In genomic region chr10:80756099-80756498, GRCm38 (mm10) we compare ENCODE assay signal across 9 mouse cellular contexts. TPM values are rescaled to one million over a fixed set of nuclear protein-coding genes. Genes with fewer than 3 reads are reported as not detected.
DNase-seq lines count a peak whose midpoint lies in the region; ATAC-seq and TF ChIP-seq lines count a peak whose summit lies in the region.
"Had no signal": no experiment of that assay in that cellular context is flagged by ENCODE, and none has a peak within 500 bp of the region (broad histone marks: within the 10 kb centered on the region; RNA-seq: fewer than 3 reads in every experiment).

No protein-coding gene starts in this region.

- ATAC-seq in hindbrain, postnatal 0 days = no peak
- no peak for ATAC-seq in midbrain, embryonic 16.5 days
- ATAC-seq: inflammation-experienced regulatory T-cells, adult 6 months had no signal

- H3K27me3 ChIP-seq in embryonic facial prominence, embryonic 10.5 days (replicated peaks; ENCODE audit: low read depth, poor library complexity, severe bottlenecking) = no peaks in the 10 kb centered on the region
- H3K27me3 ChIP-seq in hindbrain, postnatal 0 days (ENCODE audit: insufficient read depth, low read length) = no peaks in the 10 kb centered on the region
- H3K27me3 ChIP-seq in midbrain, embryonic 16.5 days (ENCODE audit: control insufficient read depth, insufficient read depth, low read depth, low read length) = no peaks in the 10 kb centered on the region

- no peaks in the 10 kb centered on the region for H3K9me3 ChIP-seq in embryonic facial prominence, embryonic 10.5 days
- H3K9me3 ChIP-seq in hindbrain, postnatal 0 days (ENCODE audit: low read length) = no peaks in the 10 kb centered on the region
- no peaks in the 10 kb centered on the region for H3K9me3 ChIP-seq in midbrain, embryonic 16.5 days (replicated peaks; ENCODE audit: control insufficient read depth, low read length, poor library complexity, severe bottlenecking)

- peak; percentile 22; the same call in 1 of the 2 replicates for TF ChIP-seq CTCF in hindbrain, postnatal 0 days (IDR thresholded peaks at IDR 0.05; ENCODE audit: low read depth)

- peak; percentile 48 for DNase-seq in kidney, adult 9 months
- DNase-seq in kidney, adult 18-20 months = no peak
- no peak for DNase-seq in embryonic facial prominence, embryonic 10.5 days (ENCODE audit: low spot score)
- no peak for DNase-seq in hindbrain, postnatal 0 days (ENCODE audit: low spot score)
- no peak for DNase-seq in yolk sac, embryonic 10.5 days (ENCODE audit: low spot score)
- no peak for DNase-seq in right cerebral cortex, postnatal 4 days
- DNase-seq in adrenal gland, adult 18-20 months (ENCODE audit: low spot score in 2 of 2) = no peak

- H3K4me3 ChIP-seq in embryonic facial prominence, embryonic 10.5 days = peak overlapping the region; percentile 99
- peak overlapping the region; percentile 88 for H3K4me3 ChIP-seq in hindbrain, postnatal 0 days (ENCODE audit: low read length)
- peak overlapping the region; percentile 77 for H3K4me3 ChIP-seq in midbrain, embryonic 16.5 days (ENCODE audit: low read depth, low read length)

- peak overlapping the region; percentile 96; the same call in 1 of the 2 replicates for H3K9ac ChIP-seq in hindbrain, postnatal 0 days (replicated peaks; ENCODE audit: low read length)
- H3K9ac ChIP-seq in midbrain, embryonic 16.5 days (ENCODE audit: low read depth, low read length) = peak overlapping the region; percentile 81

- H3K36me3 ChIP-seq in embryonic facial prominence, embryonic 10.5 days (replicated peaks) = no peaks in the 10 kb centered on the region
- H3K36me3 ChIP-seq in hindbrain, postnatal 0 days (ENCODE audit: insufficient read depth, low read length) = no peaks in the 10 kb centered on the region
- H3K36me3 ChIP-seq in midbrain, embryonic 16.5 days (ENCODE audit: control insufficient read depth, insufficient read depth, low read length) = no peaks in the 10 kb centered on the region

- H3K4me2 ChIP-seq in hindbrain, postnatal 0 days (ENCODE audit: low read depth, low read length) = peak overlapping the region; percentile 92
- peak overlapping the region; percentile 98 for H3K4me2 ChIP-seq in midbrain, embryonic 16.5 days (ENCODE audit: low read length)

- peaks cover 70% of the 10 kb centered on the region for H3K4me1 ChIP-seq in embryonic facial prominence, embryonic 10.5 days
- peaks cover 32% of the 10 kb centered on the region for H3K4me1 ChIP-seq in hindbrain, postnatal 0 days (ENCODE audit: insufficient read depth, low read length)
- peaks cover 32% of the 10 kb centered on the region for H3K4me1 ChIP-seq in midbrain, embryonic 16.5 days (ENCODE audit: control insufficient read depth, insufficient read depth, low read length)

- 32% methylated on average over 3 of the region's 3 CpGs for WGBS in embryonic facial prominence, embryonic 10.5 days
- WGBS in hindbrain, postnatal 0 days = 29% methylated on average over 3 of the region's 3 CpGs
- 40% methylated on average over 3 of the region's 3 CpGs for WGBS in midbrain, embryonic 16.5 days

- peak overlapping the region; percentile 99 for H3K27ac ChIP-seq in embryonic facial prominence, embryonic 10.5 days (replicated peaks)
- H3K27ac ChIP-seq in hindbrain, postnatal 0 days = no peak overlapping the region
- no peak overlapping the region for H3K27ac ChIP-seq in midbrain, embryonic 16.5 days (ENCODE audit: low read length)

RNA-seq across cellular contexts. Expression of gene Dot1l, which starts 1.1 kb away (rescaled TPM):
- 23.5 and 25.0 TPM in 2 replicates for polyA plus RNA-seq in embryonic facial prominence, embryonic 10.5 days (2016; fragmentation: Nextera tagmentation; extraction: Ambion mirVana)
- total RNA-seq in hindbrain, postnatal 0 days (2014; rRNA removed) = 27.2 and 27.7 TPM in 2 replicates
- 10.3 and 12.6 TPM in 2 replicates for polyA plus RNA-seq in hindbrain, postnatal 0 days (2015; fragmentation: Nextera tagmentation; extraction: Ambion mirVana)
- 17.7 and 17.8 TPM in 2 replicates for polyA plus RNA-seq in midbrain, embryonic 16.5 days (2015; fragmentation: Nextera tagmentation; extraction: Ambion mirVana)
- total RNA-seq in adrenal gland, adult 18-20 months (2021) = 10 to 100 TPM; 61.0 to 66.4 TPM

RNA-seq across cellular contexts. Expression of gene Ap3d1, which starts 14.0 kb away (rescaled TPM):
- 60.5 and 61.5 TPM in 2 replicates for polyA plus RNA-seq in embryonic facial prominence, embryonic 10.5 days (2016; fragmentation: Nextera tagmentation; extraction: Ambion mirVana)
- 195 and 201 TPM in 2 replicates for total RNA-seq in hindbrain, postnatal 0 days (2014; rRNA removed)
- 99.2 and 99.7 TPM in 2 replicates for polyA plus RNA-seq in hindbrain, postnatal 0 days (2015; fragmentation: Nextera tagmentation; extraction: Ambion mirVana)
- 99.5 and 112 TPM in 2 replicates for polyA plus RNA-seq in midbrain, embryonic 16.5 days (2015; fragmentation: Nextera tagmentation; extraction: Ambion mirVana)
- total RNA-seq in adrenal gland, adult 18-20 months (2021) = 100 to 1,000 TPM in 1 of 2 experiments, 10 to 100 TPM in 1; 97.1 to 104 TPM

RNA-seq across cellular contexts. Expression of gene Sf3a2, which starts 41.9 kb away (rescaled TPM):
- polyA plus RNA-seq in embryonic facial prominence, embryonic 10.5 days (2016; fragmentation: Nextera tagmentation; extraction: Ambion mirVana) = 114 and 127 TPM in 2 replicates
- 14.2 and 22.0 TPM in 2 replicates for total RNA-seq in hindbrain, postnatal 0 days (2014; rRNA removed)
- polyA plus RNA-seq in hindbrain, postnatal 0 days (2015; fragmentation: Nextera tagmentation; extraction: Ambion mirVana) = 48.7 and 53.2 TPM in 2 replicates
- polyA plus RNA-seq in midbrain, embryonic 16.5 days (2015; fragmentation: Nextera tagmentation; extraction: Ambion mirVana) = 57.8 and 60.6 TPM in 2 replicates
- 10 to 100 TPM; 47.8 to 50.5 TPM for total RNA-seq in adrenal gland, adult 18-20 months (2021)

RNA-seq across cellular contexts. Expression of gene Plekhj1, which starts 42.3 kb away (rescaled TPM):
- 181 and 184 TPM in 2 replicates for polyA plus RNA-seq in embryonic facial prominence, embryonic 10.5 days (2016; fragmentation: Nextera tagmentation; extraction: Ambion mirVana)
- 74.4 and 82.3 TPM in 2 replicates for total RNA-seq in hindbrain, postnatal 0 days (2014; rRNA removed)
- 99.4 and 103 TPM in 2 replicates for polyA plus RNA-seq in hindbrain, postnatal 0 days (2015; fragmentation: Nextera tagmentation; extraction: Ambion mirVana)
- polyA plus RNA-seq in midbrain, embryonic 16.5 days (2015; fragmentation: Nextera tagmentation; extraction: Ambion mirVana) = 121 and 125 TPM in 2 replicates
- total RNA-seq in adrenal gland, adult 18-20 months (2021) = 10 to 100 TPM; 69.0 to 87.2 TPM

RNA-seq across cellular contexts. Expression of gene Amh, which starts 48.9 kb away (rescaled TPM):
- 0.11 and 0.17 TPM in 2 replicates for polyA plus RNA-seq in embryonic facial prominence, embryonic 10.5 days (2016; fragmentation: Nextera tagmentation; extraction: Ambion mirVana)
- 0.47 and 2.6 TPM in 2 replicates for total RNA-seq in hindbrain, postnatal 0 days (2014; rRNA removed)
- 0.24 TPM in 1 of 2 replicates, not detected in the other for polyA plus RNA-seq in hindbrain, postnatal 0 days (2015; fragmentation: Nextera tagmentation; extraction: Ambion mirVana)
- polyA plus RNA-seq in midbrain, embryonic 16.5 days (2015; fragmentation: Nextera tagmentation; extraction: Ambion mirVana) = not detected in 2 replicates
- total RNA-seq in adrenal gland, adult 18-20 months (2021) = 1 to 10 TPM in 1 of 2 experiments, under 1 TPM in 1; 0.83 to 1.5 TPM
- polyA plus RNA-seq: inflammation-experienced regulatory T-cells, adult 6 months had no signal
